Mouse (Mus musculus) embryo, embryonic 11 days (tissue): Measurements from ENCODE around the gene Cox7a1.
A peak's percentile ranks its signal among the peaks of the same experiment; 100 is the strongest.
"Not testable (repeated sequence)": the region's sequence is repeated elsewhere in the genome, so short reads cannot be mapped to it uniquely, and the experiment has no call there.

Source experiments
- DNase-seq: peaks from one replicate; pipeline ENCODE4 v3.0.0-alpha.2; 2015

The Cox7a1 gene

DNA sequence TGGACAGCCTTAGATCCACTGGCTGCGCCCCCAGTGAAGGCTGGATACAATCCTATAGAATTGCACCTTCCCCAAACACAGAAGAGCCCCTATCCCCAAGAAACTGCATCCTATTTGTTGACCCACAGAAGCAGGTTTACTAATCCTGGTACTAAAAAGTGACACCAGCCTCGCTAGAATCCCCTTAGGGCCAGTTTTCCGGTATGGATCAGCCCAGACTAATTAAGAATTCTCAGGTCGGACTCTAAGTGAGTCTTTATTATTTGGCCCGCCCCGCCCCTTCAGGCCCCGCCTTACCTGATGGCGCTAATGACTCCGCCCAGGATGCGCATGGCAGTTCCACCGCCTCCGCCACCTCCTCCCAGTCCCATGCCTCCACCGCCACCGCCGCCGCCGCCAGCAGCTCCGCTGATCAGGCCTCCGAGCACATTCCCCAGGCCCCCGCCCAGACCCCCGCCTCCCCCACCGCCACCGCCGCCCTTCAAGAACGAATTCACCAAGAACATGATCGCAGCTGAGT lies 9.7 kb downstream of the Cox7a1 start:
- peak; percentile 86 for DNase-seq

DNA sequence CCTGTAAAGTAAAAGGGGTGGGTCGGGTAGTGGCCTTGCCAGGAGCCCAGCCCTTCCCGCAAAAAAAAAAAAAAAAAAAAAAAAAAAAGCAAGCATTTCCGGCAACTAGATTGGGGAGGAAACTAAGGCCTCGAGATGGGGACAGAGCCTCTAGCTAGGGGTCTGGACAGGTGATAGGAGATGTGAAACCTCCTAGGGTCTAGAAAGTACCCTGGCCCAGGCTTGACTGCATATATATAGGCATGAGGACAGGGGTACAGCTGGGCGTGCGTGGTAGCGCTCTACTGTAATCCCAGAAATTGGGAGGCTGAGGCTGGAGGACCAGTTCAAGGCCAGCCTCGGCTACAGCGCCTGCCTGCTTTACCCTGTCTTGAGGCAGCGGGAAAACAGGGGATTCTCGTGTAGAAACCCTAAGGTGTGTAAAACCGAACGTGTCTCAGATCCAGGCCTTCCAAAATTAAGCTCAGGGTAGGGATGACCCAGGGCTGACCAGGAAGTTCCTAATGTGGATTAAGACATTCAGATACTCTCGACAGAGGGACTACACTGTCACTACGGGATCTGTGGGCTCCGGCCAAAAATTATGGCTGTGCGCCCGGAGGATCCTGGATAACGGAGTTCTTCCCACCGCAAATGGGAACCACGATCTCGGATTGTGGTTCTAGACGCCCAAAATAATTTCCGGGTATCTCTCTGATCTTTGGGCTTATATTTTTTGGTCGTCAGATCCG lies 10.3 kb downstream of the Cox7a1 start:
- peak; percentile 39 for DNase-seq

DNA sequence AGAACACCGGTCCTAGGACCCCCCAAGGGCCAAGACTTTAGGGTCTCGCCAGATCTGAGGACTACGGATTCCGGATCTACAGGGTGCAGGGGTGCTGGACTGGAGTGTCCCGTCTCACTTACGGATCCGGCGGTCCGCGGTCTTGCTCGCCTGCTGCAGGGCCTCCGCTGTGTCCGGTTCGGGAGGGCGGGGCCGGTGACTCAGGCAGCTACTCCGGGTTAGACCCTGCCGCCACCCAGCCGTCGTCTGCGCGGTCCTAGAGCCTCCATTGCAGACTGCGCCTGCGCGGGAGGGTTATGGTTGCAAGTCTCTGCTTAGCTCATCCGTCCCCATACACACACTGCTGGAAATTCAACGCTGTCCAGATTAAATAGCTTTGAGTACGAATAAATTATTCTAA lies 10.9 kb downstream of the Cox7a1 start:
- DNase-seq = peak; percentile 97

DNA sequence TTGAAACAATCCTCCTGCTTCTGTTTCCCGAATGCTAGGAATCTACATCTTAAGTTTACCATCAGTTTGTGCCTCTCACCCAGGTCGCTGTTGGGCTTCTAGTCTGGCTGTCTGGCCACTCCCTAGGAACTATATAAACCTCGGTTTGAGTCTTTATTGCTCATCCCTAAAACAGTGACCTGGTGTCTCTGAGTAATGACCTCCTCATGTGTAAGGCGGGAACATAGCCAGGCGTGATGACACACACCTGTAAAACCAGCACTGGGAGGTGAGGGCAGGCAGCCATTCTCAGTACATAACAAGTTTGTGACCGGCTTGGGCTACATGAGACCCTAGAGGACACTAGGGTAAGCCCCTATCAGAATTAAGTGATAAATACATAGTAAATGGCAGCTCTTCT lies 11.5 kb downstream of the Cox7a1 start:
- DNase-seq = no peak

DNA sequence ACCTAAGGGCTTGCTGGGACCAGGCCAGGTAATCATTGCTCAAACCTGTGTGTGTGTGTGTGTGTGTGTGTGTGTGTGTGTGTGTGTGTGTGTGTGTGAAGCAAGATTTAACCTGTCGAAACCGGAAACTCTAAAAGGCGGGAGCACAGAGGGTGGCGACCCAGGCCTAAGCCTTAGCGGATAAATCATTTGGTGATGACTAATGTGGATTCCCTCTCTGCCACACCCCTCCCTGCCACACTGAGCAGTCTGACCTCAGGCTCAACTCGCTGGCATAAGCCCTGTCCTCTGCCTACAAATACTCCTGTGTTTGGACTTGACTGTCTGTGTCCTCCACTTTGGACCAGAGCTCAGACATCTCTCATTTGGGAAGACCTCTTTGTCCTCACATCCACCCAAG lies 12.2 kb downstream of the Cox7a1 start:
- no peak for DNase-seq

DNA sequence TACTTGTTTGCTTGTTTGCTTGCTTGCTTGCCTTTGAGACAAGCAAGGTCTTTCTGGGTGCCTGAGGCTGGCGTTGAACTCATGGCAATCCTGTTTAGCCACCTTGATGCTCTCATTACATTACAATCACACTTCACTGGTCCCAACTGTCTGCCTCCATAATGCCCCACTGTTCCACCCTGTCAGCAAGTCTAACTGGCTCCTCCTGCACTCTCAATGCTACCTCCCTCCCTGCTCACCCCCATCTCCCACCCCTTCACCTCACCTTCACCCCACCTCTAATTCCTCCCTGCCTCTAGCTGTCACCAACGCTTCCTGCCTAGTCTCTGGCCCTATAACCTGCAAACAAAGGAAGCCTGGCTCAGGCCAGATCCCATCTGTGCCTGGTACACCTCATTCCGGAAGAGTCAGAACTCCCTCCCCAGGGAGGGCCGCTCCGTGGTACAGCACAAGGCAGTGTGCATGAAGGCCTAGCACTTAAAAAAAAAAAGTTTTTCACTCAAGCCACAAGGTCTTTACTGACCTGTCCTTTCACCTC lies 13.7 kb downstream of the Cox7a1 start:
- DNase-seq = no peak

GRCm38 (mm10) chr7:30198481-30198971 lies 14.6 kb downstream of the Cox7a1 start, which contains the start of gene Capns1:
TSS of gene Capns1 (minus strand) at chr7:30198811.
- peak; percentile 89 for DNase-seq

- no peak for DNase-seq
Measured at GRCm38 (mm10) chr7:30199498-30200139, 15.7 kb downstream of the Cox7a1 start.

DNA sequence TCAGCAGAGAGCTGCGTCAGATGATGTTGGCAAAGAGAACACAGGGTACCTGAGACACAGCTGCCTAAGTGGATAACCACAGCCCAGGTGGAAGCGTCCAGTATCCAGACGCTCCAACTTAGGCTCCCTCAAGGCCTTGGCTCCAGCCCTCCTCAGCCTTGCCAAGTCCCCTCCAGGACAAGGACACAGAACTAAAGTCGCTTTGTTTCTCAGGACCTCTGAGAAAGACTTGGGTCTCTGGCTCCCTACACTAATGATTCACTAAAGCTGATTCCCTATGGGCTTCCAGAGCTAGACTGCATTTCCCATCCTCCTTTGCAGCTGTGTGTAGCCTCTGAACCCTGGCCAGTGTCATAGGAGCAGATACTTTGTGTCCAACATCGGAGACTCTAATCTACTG lies 16.3 kb downstream of the Cox7a1 start:
- DNase-seq = no peak

DNA sequence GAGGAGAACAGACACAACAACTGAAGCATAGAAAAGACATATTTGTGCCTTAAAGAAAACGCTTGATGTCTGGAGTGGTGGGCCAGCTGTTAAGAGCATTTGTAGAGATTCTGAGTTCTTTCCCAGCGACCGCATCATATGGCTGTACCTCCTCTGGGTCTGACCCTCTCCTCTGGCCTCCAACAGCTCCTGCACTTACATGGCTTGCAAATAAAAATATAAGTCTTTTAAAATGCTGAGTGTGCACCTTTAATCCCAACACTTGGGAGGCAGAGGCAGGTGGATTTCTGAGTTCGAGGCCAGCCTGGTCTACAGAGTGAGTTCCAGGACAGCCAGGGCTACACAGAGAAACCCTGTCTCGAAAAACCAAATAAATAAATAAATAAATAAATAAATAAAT lies 16.7 kb downstream of the Cox7a1 start:
- DNase-seq = not testable (repeated sequence)

DNA sequence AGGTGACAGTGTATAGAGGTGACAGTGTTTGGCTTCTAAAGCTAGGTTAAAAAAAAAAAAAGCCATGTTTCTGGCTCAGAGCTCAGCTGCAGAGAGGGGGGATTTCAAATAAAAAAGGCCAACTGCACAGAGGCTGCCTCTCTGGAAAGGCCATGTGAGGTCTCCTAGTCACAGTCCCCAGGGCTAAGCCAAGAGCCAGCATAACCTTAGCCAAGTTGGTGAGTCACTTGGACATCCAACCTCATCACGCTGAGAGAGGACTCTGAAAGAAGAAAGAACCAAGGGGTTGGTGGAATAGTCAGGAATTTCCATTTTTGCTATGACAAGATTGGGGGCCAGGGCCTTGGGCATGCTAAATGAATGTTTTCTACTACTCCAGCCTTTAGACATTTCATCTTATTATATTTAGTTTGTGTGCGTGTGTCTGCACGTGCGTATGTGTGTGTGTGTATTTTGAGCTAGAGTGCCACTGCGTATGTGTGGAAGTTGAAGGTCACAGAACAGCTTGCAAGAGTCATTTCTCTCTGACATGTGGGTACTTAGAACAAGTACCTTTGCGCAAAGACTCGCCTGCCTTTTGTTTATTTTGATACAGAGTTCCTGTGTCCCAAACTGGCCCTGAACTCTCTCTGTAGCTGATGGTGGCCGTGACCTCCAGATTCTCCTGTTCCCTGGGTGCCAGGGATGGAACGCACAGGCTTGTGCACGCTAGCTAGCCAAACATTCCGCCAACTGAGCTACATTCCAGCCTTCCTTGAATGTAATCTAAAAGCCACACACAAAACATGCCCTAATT lies 19.1 kb downstream of the Cox7a1 start:
- no peak for DNase-seq

DNA sequence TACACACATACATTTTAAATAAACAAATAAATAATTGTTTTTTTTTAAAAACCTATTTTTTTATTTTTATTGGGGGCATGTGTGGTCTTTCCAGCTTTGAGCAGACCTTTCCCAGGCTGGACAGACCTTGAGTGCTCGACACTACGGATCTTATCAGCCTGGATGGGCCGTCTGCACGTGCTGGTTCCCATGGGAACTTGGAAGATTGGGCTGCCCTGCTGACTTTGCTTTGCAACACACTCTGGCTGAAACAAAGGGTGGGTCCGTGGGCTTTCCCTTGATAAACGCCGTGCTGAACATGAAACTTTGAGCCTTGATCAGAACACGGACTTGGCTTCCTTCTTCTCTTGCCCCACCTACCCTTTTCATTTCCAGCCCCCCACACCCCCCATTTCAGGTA lies 20.4 kb downstream of the Cox7a1 start:
- no peak for DNase-seq

- peak; percentile 74 for DNase-seq
Measured at GRCm38 (mm10) chr7:30205383-30205782, 21.4 kb downstream of the Cox7a1 start.

- not testable (repeated sequence) for DNase-seq
Measured at GRCm38 (mm10) chr7:30206364-30206763, 22.4 kb downstream of the Cox7a1 start.

DNA sequence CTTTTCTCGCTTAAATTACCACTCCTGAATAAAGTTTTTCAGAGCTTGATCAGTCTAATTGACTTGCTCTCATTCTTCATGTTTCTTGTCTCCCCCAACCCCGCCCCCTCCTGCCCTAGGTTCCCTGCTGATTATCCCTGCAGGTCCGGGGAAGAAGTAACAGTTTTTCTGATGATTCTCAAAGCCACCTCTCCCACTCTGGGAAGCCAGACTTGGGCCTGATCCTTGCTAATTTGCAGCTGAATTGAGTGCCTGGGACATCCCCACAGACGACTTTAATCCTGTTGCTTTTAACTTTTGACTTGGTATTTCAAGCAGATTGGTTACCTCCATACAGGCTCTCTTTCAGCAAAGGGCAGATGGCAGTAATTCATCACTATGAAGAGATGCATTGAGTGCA lies 27.1 kb downstream of the Cox7a1 start:
- DNase-seq = no peak

- DNase-seq = no peak
Measured at GRCm38 (mm10) chr7:30213881-30214280, 29.9 kb downstream of the Cox7a1 start.

GRCm38 (mm10) chr7:30215875-30216274 lies 31.9 kb downstream of the Cox7a1 start:
- DNase-seq = no peak

DNA sequence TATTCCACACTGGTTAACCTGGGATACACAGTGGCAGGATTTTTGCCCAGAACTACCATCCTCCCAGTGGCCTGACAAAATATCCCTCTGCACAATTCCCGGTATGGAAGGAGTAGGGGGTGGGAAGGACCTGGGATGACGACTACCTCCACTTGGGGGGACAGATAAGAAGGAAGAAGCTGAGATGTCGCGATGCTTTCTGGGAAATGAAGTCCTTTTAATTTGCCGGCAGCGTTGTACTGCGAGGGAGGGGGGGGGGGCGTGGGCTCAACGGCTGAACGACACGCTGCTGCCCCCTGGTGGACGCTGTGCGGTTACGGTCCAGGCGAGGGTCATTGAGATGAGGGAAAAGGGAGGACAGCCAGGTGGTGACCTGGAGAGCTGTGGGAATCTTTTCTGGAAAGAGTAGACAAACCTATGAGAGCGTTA lies 32.8 kb downstream of the Cox7a1 start:
- DNase-seq = peak; percentile 92

- DNase-seq = no peak
Measured at GRCm38 (mm10) chr7:30217277-30217676, 33.3 kb downstream of the Cox7a1 start.

DNA sequence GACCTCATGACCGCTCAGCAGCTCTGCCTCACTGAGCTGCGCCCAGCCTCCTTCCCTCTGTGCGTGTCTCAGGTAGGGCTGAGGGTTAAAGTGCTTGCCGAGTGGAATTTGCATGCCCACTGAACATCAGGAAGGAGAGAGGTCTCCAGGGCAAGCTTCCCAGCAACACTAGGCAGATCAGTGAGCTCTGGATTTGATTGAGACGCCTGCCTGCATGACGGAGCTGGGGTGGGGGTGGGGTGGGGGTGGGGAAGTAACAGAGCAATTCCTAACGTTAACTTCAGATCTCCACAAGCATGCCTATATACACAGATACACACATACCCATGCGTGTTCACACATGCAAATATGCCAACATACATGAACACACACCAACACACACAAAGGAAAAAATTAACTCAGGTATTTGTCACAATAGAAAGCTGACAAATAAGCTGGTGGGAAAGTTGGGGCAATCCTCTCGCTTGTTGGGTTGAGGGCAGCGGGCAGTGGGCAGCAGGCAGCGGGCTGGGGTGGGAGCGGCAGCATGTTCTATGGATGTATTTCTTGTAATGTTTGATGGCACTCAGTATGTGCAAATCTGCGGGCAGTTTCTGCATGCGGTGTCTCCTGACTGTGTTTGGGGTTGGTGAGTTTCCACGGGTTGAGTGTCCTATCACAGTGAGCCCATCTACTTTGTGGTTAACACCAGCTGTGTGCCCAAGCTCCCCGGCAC lies 35.5 kb downstream of the Cox7a1 start:
- peak; percentile 79 for DNase-seq

DNA sequence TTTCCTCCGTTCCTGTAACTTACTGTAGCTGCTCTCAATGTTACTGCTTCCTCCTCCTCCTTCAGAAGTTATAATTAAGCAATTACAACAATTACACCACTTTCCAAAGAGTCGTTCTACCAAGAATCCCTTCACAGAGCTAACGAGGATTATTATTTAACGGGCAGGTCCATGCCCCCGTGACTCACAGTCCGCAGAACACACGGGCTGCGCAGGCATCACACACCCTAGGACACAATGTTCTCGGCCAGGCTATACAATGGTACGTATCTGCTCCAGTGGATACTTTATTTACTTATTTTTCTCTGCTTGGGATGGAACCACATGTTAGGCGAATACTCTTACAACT lies 36.0 kb downstream of the Cox7a1 start:
- no peak for DNase-seq

DNA sequence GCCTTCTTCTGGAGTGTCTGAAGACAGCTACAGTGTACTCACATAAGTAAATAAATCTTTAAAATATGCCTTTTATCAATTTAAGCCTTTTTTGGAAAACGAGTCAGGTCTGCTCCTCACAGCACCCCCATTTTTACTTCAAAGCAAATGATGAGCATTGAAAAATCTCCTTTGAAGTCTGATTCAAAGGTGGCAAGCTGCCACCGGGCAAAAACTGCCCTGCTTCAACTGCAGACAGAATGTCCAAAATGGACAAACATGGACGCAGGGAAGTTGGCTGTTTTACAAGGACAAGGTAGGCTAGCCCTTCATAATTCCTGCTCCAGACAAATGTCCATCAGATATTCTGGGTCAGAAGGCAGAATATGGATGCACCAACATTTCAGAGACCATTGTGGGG lies 37.5 kb downstream of the Cox7a1 start:
- no peak for DNase-seq
